Mouse (Mus musculus) heart, postnatal 0 days (tissue): ENCODE results near the gene Stpg2.

Experiments
- CTCF ChIP-seq: IDR thresholded peaks from 2 replicates; pipeline ENCODE4 v1.5.1; 2016; ENCODE audit warnings: antibody characterized with exemption, control low read depth, low read depth
- EP300 ChIP-seq: IDR thresholded peaks from 2 replicates; pipeline ENCODE4 v1.6.1; 2016; ENCODE audit warnings: antibody characterized with exemption, low read depth

DNA sequence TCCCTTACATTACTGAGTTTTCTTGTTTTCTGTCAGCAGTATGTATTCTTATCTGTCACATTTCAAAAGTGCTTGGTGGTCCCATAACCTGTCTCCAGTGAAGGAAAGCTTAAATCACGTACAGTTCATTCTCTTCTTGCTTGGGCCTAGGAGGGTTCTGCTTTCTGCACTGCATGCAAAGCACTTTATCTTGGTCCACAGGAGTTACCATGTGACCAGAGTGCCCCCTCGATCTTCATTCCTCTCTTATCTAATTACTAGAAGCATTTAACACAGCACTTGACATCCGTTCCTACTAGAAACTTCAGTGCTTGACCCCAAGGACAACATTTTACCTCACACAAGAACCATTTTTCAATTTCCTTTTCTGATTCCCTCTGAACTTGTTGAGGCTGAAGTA, 470.7 kb downstream of the Stpg2 start:
- TF ChIP-seq CTCF (no peak), EP300 (no peak)
